Mouse (Mus musculus) heart, adult 2 months (tissue): ENCODE results near the gene Atp6v1b1. TPM values are rescaled to one million over a fixed set of nuclear protein-coding genes. Genes with fewer than 3 reads are reported as not detected.

Experiments
- DNase-seq, 2 experiments: peaks; one replicate each; pipeline ENCODE4 v3.0.0; 2021
- H3K27ac ChIP-seq: fragments of 200-600 bp; 2 replicates; pipeline ENCODE4 v1.8.1; 2022
- H3K27me3 ChIP-seq: fragments of 200-500 bp; 2 replicates; pipeline ENCODE4 v1.6.1; 2012; ENCODE audit warnings: mild to moderate bottlenecking, low read length, inconsistent platforms, mixed read lengths; ENCODE audit not compliant: control insufficient read depth, insufficient read depth
- H3K36me3 ChIP-seq: fragments of 200-500 bp; 2 replicates; pipeline ENCODE4 v1.6.1; 2012; ENCODE audit warnings: low read length, inconsistent platforms; ENCODE audit not compliant: control insufficient read depth, insufficient read depth
- H3K4me1 ChIP-seq: fragments of 200-500 bp; 2 replicates; pipeline ENCODE4 v1.6.1; 2011; ENCODE audit warnings: low read length; ENCODE audit not compliant: control insufficient read depth, insufficient read depth
- H3K4me3 ChIP-seq: fragments of 200-600 bp; 2 replicates; pipeline ENCODE4 v1.8.1; 2022
- H3K79me2 ChIP-seq: fragments of 200-500 bp; replicated peaks from 2 replicates; pipeline ENCODE4 v1.6.1; 2012; ENCODE audit warnings: mild to moderate bottlenecking, inconsistent platforms, low read length, moderate library complexity, mixed read lengths; ENCODE audit not compliant: control insufficient read depth, insufficient read depth
- H3K9ac ChIP-seq: fragments of 200-500 bp; 2 replicates; pipeline ENCODE4 v1.6.1; 2012; ENCODE audit warnings: low read depth, mild to moderate bottlenecking, control low read depth, inconsistent platforms, low read length, mixed read lengths
- CTCF ChIP-seq: fragments of 200-600 bp; IDR thresholded peaks from 2 replicates; pipeline ENCODE4 v1.8.1; 2022; ENCODE audit warnings: antibody characterized with exemption, mild to moderate bottlenecking, moderate library complexity
- EP300 ChIP-seq: fragments of 200-500 bp; IDR thresholded peaks from 2 replicates; pipeline ENCODE4 v1.6.1; 2011; ENCODE audit warnings: low read depth, low read length, control low read depth; ENCODE audit not compliant: insufficient read depth
- POLR2A ChIP-seq: fragments of 200-500 bp; IDR thresholded peaks from 2 replicates; pipeline ENCODE4 v1.6.1; 2011; ENCODE audit warnings: mild to moderate bottlenecking, low read depth, low read length, control low read depth; ENCODE audit not compliant: insufficient read depth
- WGBS: fragments of 180-500 bp; shearing (Covaris S2); methylation state at CpG from one replicate; pipeline ENCODE4 v1.1.7; 2018; 5-methylcytosine and 5-hydroxymethylcytosine counted together
- intact Hi-C: fragments of 180-260 bp; cut with DNase I; formaldehyde crosslinking; loops from one replicate; pipeline ENCODE4 v1.15.1; 2025
- polyA plus RNA-seq: library from polyadenylated mRNA; depleted of rRNA; stranded (reverse); fragments of >200 nt; gene quantifications from 2 replicates; pipeline ENCODE4 v1.2.3, GENCODE M21; 2012
- total RNA-seq, 2 experiments: library from RNA; stranded (reverse); gene quantifications; 2 replicates each; pipeline ENCODE4 v1.2.3; 2021

The Atp6v1b1 gene
- total and polyA plus RNA-seq, 3 experiments, result 1.4 TPM; not detected in 2

DNA sequence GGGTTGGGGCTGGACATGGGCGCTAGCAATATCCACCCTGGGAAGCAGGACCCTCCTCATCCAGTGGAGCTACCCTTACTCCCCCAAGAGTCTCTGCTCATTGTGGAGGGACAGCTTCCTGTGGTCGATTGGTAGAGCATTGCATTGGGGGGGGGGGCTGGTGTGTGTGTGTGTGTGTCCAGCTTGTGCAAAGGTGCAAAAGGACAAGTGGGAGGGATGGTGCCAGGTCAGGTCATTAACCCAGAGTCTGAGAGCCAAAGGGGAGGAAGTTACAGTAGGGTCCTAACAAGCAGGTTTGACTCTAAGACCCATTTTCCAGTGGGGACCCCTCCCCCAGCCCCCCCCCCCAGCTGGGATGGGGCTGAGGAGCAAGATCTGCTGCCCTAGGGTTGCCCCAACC is 2.7 kb downstream of the Atp6v1b1 start:
- no peak for TF ChIP-seq EP300
- no peak for TF ChIP-seq CTCF
- Histone ChIP-seq H3K9ac (no peak overlapping the region), H3K27ac (no peak overlapping the region), H3K4me1 (no peaks in the 10 kb centered on the region), H3K27me3 (no peaks in the 10 kb centered on the region), H3K79me2 (no peaks in the 10 kb centered on the region), H3K36me3 (no peaks in the 10 kb centered on the region), H3K4me3 (no peak overlapping the region)
- DNase-seq, result no peak
- intact Hi-C loops, result no loop called here
- WGBS, result 47% methylated on average over 2 of the region's 2 CpGs

DNA sequence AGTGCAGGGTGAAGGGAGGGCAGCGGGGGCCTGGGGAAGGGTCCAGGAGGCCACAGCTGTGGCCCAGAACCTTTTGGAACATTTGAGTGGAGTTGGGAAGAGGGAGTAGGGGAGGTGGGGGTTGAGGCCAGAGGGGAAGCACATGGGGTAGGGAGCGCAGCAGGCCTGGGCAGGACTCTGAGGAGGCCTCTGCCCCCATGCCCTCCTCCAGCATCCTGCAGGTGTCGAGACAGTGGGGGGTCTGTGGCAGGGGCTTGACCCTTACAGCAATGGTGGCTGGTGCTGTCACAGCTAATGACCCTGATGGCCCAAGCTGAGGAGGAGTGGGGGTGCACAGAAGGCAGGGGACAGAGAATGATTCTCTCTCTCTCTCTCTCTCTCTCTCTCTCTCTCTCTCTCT is 6.5 kb downstream of the Atp6v1b1 start:
- Histone ChIP-seq H3K4me1 (no peaks in the 10 kb centered on the region), H3K79me2 (no peaks in the 10 kb centered on the region), H3K27me3 (no peaks in the 10 kb centered on the region), H3K4me3 (no peak overlapping the region), H3K27ac (no peak overlapping the region), H3K9ac (no peak overlapping the region), H3K36me3 (no peaks in the 10 kb centered on the region)
- no peak for DNase-seq
- intact Hi-C loops, result no loop called here
- 67% methylated on average over 3 of the region's 3 CpGs for WGBS
- TF ChIP-seq POLR2A (no peak), CTCF (no peak), EP300 (no peak)

GRCm38 (mm10) chr6:83750171-83750684 is 7.4 kb downstream of the Atp6v1b1 start:
- Histone ChIP-seq H3K4me3 (no peak overlapping the region), H3K79me2 (no peaks in the 10 kb centered on the region), H3K27me3 (no peaks in the 10 kb centered on the region), H3K4me1 (no peaks in the 10 kb centered on the region), H3K9ac (no peak overlapping the region), H3K36me3 (no peaks in the 10 kb centered on the region), H3K27ac (no peak overlapping the region)
- DNase-seq, result peak; percentile 23 to 54
- TF ChIP-seq POLR2A (no peak), CTCF (peak; percentile 88)
- intact Hi-C loops, result loop anchor here (1.0 kb wide), 1 partner anchor 57 kb away; no protein-coding TSS in a partner anchor
- WGBS, result 9% methylated on average over 11 of the region's 11 CpGs

DNA sequence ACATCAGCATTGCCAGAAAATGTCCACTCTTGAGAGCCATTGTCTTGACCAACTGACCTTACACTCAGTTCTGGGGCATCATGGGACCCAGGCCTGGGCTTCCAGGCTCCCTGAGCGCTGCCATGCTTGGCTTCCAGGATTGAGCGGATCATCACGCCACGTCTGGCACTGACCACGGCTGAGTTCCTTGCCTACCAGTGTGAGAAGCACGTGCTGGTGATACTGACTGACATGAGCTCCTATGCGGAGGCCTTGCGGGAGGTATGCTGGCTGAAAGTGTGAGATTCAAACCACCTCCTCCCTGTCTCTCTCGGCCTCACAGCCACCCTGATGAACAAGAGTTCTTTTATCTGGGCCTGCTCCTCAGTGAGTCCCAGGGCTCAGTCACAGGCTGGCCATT is 13.3 kb downstream of the Atp6v1b1 start:
- no peak overlapping the region for H3K4me3 ChIP-seq
- WGBS, result 70% methylated on average over 9 of the region's 9 CpGs
- H3K4me1 ChIP-seq, result no peaks in the 10 kb centered on the region
- no peak overlapping the region for H3K9ac ChIP-seq
- no peaks in the 10 kb centered on the region for H3K36me3 ChIP-seq
- H3K27me3 ChIP-seq, result no peaks in the 10 kb centered on the region
- H3K79me2 ChIP-seq, result no peaks in the 10 kb centered on the region
- TF ChIP-seq CTCF (no peak), EP300 (no peak), POLR2A (no peak)
- no peak for DNase-seq
- no peak overlapping the region for H3K27ac ChIP-seq
- intact Hi-C loops, result no loop called here

DNA sequence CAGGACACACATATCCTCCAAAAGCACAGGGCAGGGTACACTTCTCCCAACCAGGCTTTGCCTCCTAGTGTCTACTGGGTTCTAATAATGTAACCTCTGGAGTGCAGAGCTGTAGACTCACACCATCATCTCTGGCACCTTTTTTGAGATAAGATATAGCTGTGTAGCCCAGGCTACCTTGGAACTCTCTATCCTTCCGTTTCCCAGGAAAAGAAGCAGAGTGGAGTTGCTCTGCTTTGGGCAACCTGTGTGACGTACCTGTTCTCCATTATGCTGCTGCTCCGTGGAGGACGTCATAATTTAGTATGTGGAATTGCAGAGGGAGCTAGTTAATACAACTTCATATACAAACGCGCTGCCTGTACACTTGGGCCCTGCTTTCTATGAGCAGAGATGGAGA is 19.6 kb downstream of the Atp6v1b1 start, which contains the start of gene Ankrd53:
Gene Ankrd53 (plus strand): TSS at position 301 of the 400 bp plus-strand sequence.
- no peaks in the 10 kb centered on the region for H3K27me3 ChIP-seq
- no peaks in the 10 kb centered on the region for H3K36me3 ChIP-seq
- no peaks in the 10 kb centered on the region for H3K79me2 ChIP-seq
- no peak for DNase-seq
- intact Hi-C loops, result no loop called here
- H3K27ac ChIP-seq, result no peak within 1 kb of the TSS
- no peak for TF ChIP-seq EP300
- no peak for TF ChIP-seq POLR2A
- TF ChIP-seq CTCF, result no peak
- H3K4me1 ChIP-seq, result peaks cover 1% of the 10 kb centered on the region; the same call in 1 of the 2 replicates
- 44% methylated on average over 6 of the region's 6 CpGs for WGBS
- peak within 1 kb of the TSS; percentile 4 for H3K9ac ChIP-seq
- H3K4me3 ChIP-seq, result peak within 1 kb of the TSS; percentile 33

DNA sequence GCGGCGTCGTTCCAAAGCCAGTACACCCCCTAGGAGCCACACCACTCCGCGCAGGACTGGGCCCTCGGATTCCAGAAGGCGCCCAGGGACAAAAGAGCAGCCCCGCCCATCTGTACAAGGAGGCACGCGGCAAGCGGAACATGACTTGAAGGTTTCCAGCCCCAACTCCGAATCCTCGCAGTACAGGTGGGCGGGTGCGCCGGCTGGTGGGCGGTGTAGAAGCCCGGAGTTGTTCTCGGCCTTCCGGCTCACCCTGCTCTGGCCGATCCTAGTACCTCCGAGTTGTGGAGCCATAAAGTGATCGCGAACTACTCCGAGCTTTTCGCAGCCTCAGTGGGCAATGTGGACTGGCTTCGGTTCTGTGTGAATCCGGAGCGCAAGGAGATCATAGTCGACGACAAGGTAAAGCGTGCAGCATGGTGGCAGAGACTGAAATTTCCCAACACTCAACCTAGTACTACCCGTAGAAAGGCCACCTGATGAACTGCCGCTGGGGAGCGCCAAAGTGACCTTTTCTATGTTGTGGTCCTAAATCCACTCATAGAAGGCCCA is 20.2 kb downstream of the Atp6v1b1 start:
- Histone ChIP-seq H3K4me1 (peaks cover 1% of the 10 kb centered on the region; the same call in 1 of the 2 replicates), H3K27ac (no peak overlapping the region), H3K36me3 (no peaks in the 10 kb centered on the region), H3K4me3 (peak overlapping the region; percentile 33), H3K79me2 (no peaks in the 10 kb centered on the region), H3K27me3 (no peaks in the 10 kb centered on the region), H3K9ac (peak overlapping the region; percentile 4)
- TF ChIP-seq CTCF (peak; percentile 21; the same call in 1 of the 2 replicates), POLR2A (no peak), EP300 (no peak)
- intact Hi-C loops, result no loop called here
- peak; percentile 31 to 36 for DNase-seq
- 6% methylated on average over 35 of the region's 35 CpGs for WGBS
